Mouse (Mus musculus) cortical plate, adult 2 months (tissue): ENCODE results near the gene Zdhhc6. TPM values are rescaled to one million over a fixed set of nuclear protein-coding genes. Genes with fewer than 3 reads are reported as not detected.

ENCODE experiments used
- H3K27ac ChIP-seq: fragments of 200-500 bp; 2 replicates; pipeline ENCODE4 v1.5.1; 2012; ENCODE audit warnings: low read length, control low read depth, inconsistent platforms; ENCODE audit not compliant: insufficient read depth
- H3K4me1 ChIP-seq: fragments of 200-500 bp; 2 replicates; pipeline ENCODE4 v1.6.1; 2011; ENCODE audit warnings: low read length; ENCODE audit not compliant: control insufficient read depth, insufficient read depth
- H3K4me3 ChIP-seq: fragments of 200-500 bp; 2 replicates; pipeline ENCODE4 v1.5.1; 2011; ENCODE audit warnings: mild to moderate bottlenecking, low read length, control low read depth; ENCODE audit not compliant: insufficient read depth
- CTCF ChIP-seq: fragments of 200-500 bp; IDR thresholded peaks from 2 replicates; pipeline ENCODE4 v1.5.1; 2011; ENCODE audit warnings: mild to moderate bottlenecking, control low read depth, low read length; ENCODE audit not compliant: insufficient read depth; ENCODE audit errors: extremely low read depth
- POLR2A ChIP-seq: fragments of 200-500 bp; IDR thresholded peaks from 2 replicates; pipeline ENCODE4 v1.6.1; 2011; ENCODE audit warnings: mild to moderate bottlenecking, low read length, control low read depth; ENCODE audit not compliant: insufficient read depth; ENCODE audit errors: extremely low read depth
- polyA plus RNA-seq: library from polyadenylated mRNA; depleted of rRNA; stranded (reverse); fragments of >200 nt; gene quantifications from 2 replicates; pipeline ENCODE4 v1.2.3, GENCODE M21; 2012

Gene Zdhhc6
- polyA plus RNA-seq, 1 experiment, result 27.2 TPM

DNA sequence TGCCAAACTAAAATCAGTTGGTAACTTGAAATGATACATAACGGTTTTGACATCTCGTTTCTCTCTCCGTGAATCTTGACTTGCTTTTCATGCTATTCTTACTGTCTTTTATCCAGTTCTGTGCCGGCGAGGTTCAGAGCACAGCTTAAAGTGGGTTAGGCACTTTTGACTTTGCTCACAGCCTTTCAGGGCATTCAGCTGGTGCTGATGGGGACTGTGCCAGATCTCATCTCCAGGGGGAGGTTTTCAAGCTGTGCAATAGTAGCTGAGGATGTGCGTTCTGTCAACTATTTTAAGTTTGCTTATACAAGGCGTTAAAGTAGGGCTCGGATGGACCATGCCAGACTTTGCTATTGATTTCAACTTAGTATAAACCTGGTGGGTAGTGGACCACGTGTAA is 21.2 kb upstream of the Zdhhc6 start:
- TF ChIP-seq POLR2A, result no peak
- TF ChIP-seq CTCF, result no peak
- no peak overlapping the region for H3K27ac ChIP-seq

DNA sequence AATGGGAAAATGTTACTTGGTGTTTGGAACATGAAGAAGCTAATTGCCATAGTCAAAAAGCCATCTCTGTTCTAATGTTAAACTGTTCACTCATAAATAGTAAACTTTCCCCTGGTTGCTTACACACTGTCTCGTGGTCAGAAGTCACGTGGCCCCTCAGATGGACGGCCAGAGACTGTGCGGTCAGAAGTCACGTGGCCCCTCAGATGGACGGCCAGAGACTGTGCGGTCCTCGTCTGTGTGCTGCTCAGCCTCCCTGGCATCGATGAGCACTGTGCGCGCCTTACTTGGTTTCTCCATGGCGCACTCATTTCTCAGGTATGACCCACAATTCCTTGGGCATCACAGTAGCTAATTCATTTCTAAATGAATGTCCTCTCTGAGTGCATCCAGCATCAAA is 20.6 kb upstream of the Zdhhc6 start:
- Histone ChIP-seq H3K27ac (no peak overlapping the region), H3K4me1 (no peaks in the 10 kb centered on the region; the same call in 1 of the 2 replicates), H3K4me3 (no peak overlapping the region)
- TF ChIP-seq CTCF (no peak), POLR2A (no peak)

More for the DNA sequence above, 21.2 kb upstream of the Zdhhc6 start:
- no peak overlapping the region for H3K4me3 ChIP-seq
- no peaks in the 10 kb centered on the region; the same call in 1 of the 2 replicates for H3K4me1 ChIP-seq

DNA sequence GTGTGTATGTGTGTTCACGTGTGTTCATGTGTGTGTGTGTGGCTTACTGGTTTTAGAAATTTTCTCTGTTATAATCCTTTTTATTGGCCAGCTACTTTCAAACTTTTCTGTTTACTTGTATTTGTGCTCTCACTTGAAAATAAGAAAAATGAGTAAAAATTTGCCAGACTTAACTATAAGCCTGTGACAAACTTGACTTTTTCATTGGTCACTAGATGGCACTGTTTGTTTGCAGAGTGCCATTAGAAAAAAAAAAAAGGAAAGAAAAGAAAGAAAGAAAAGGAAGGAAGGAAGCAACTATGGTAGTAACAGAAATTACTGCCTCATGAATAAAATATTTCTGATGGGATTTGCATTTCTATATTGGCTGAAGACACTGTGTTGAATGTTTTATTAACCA is 20.0 kb upstream of the Zdhhc6 start:
- Histone ChIP-seq H3K27ac (no peak overlapping the region), H3K4me3 (no peak overlapping the region), H3K4me1 (no peaks in the 10 kb centered on the region; the same call in 1 of the 2 replicates)
- TF ChIP-seq CTCF, result no peak
- no peak for TF ChIP-seq POLR2A

DNA sequence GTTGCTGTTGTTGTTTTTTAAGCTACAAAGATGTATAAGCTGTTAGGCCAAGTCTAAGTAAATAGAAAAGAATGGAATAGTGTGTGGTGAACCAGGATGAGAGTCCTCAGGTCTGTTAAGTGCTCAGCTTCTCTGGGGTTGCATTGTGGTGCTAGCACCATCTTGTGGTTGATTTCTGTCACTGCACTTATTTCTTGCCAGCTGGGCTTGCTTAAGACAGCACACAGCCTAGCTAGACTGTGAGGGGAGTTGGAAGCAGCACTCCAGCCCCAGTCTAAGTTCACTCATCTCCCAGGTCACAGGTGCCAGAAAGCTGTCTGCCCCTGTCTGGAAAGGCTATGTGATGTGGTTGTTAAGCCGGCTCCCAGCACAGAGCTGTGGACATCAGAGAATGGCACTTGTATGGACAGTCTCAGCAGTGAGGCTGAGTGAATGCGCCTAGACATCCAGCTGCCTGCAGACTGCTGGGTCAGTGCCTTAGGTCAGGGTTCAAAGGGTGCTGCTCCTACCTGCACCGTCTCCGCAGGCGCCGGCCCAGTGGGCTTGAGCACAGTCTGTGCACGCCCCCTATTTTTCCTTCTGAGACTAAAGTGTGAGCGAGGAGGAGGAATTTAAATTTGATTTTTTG is 16.9 kb upstream of the Zdhhc6 start:
- no peaks in the 10 kb centered on the region; the same call in 1 of the 2 replicates for H3K4me1 ChIP-seq
- H3K4me3 ChIP-seq, result no peak overlapping the region
- no peak overlapping the region for H3K27ac ChIP-seq
- TF ChIP-seq CTCF (peak; percentile 90), POLR2A (no peak)

DNA sequence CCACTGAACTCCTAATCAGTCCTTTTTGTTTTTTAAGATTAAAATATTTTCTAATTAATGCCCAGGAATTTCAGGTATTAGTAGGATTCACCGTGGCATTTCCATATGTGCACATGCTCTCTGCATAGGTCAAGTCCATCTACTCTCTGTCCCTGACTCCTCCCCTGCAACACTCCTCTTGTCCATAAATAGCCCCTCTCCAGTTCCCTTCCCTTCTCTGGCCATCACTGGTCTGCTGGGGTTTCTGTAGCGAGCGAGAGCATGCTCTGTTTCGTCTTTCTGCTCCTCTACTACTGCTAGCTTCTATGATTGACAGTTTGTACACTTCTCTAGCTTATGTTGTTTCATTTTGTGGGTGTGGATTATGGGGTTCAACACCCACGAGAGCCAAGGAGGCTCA is 15.9 kb upstream of the Zdhhc6 start:
- H3K4me3 ChIP-seq, result no peak overlapping the region
- H3K4me1 ChIP-seq, result peaks cover 2% of the 10 kb centered on the region; the same call in 1 of the 2 replicates
- no peak overlapping the region for H3K27ac ChIP-seq
- TF ChIP-seq CTCF (no peak), POLR2A (no peak)

DNA sequence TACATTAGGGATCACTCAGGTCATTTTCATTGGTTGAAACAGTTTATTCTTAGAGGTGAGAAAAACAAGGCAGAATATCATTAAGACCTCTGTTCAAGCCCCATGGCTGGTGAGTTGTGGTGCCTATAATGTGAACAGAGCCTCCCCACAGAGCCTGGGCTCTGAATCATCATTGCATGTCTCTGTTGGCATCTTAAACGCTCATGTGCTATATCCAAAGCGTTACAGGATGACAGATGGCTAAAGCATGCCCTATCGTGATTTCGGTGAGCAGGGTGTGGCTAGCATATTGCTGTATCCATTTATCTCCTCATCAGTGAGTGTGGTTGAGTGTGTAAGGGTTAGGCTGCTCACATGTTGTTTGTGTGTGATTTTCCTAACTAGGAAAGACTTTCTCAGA is 11.7 kb upstream of the Zdhhc6 start:
- Histone ChIP-seq H3K27ac (no peak overlapping the region), H3K4me1 (peaks cover 2% of the 10 kb centered on the region; the same call in 1 of the 2 replicates), H3K4me3 (no peak overlapping the region)
- TF ChIP-seq CTCF, result no peak

DNA sequence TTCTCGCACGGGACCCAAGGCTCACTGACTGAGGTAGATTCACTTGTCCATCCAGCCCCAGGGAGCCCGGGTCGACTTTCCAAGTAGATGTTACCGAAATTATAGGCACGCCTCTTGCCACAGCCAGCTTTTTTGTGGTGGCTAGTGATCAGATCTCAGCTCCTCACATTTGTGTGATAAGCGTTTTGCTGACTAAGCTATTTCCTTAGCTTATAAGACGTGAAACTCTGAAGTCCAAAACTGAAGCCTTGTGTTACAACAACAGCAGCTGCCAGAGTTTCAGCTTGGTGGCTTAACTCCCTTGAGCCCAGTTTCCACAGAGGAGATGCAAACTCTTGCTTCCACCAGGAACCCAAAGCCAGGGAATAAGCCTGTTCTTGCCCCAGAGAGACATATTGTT is 6.8 kb upstream of the Zdhhc6 start:
- H3K4me3 ChIP-seq, result no peak overlapping the region
- H3K4me1 ChIP-seq, result peaks cover 3% of the 10 kb centered on the region
- no peak overlapping the region for H3K27ac ChIP-seq
- TF ChIP-seq CTCF (no peak), POLR2A (no peak)

DNA sequence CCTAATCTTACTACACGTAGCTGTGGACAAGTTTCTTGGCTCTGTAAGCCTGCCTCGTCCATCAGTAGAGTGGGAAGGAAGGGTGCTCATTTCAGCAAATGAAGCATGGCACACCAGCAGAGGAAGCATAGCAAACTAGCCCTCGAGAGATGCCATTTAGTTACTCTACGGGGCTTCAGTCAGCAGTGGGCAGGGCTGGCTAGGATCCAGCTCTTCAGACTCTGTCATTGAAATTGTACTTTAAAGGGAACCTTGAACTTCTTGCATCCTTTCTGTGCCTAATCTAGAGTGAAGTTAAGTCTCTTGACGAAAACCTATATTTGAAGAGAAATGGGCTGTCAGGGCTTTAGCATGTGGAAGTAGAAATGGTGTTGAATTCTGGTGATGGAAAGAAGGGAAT is 3.7 kb upstream of the Zdhhc6 start:
- TF ChIP-seq POLR2A, result no peak
- Histone ChIP-seq H3K27ac (no peak overlapping the region), H3K4me1 (peaks cover 5% of the 10 kb centered on the region), H3K4me3 (no peak overlapping the region)

DNA sequence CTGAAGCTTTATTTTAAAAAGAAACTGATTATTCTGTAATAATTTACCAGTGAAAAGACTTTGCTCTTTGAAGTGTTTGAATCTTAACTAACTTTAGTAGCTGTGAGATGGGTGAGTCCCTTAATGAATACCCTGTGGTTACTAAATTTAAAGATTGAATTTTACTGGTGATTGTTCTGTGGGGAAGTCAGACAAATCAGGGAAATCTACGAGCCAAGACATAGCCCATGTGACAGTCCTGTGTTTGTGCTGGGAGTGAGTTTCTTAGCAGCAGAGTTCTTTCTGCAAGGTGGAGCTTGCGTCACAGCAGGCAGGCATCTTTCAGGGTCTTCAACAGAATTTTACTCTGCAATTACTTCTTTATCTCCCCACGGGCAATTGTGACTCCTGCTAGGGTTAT is 3.2 kb upstream of the Zdhhc6 start:
- TF ChIP-seq POLR2A (no peak), CTCF (no peak)
- no peak overlapping the region for H3K4me3 ChIP-seq
- no peak overlapping the region for H3K27ac ChIP-seq
- peaks cover 5% of the 10 kb centered on the region for H3K4me1 ChIP-seq

DNA sequence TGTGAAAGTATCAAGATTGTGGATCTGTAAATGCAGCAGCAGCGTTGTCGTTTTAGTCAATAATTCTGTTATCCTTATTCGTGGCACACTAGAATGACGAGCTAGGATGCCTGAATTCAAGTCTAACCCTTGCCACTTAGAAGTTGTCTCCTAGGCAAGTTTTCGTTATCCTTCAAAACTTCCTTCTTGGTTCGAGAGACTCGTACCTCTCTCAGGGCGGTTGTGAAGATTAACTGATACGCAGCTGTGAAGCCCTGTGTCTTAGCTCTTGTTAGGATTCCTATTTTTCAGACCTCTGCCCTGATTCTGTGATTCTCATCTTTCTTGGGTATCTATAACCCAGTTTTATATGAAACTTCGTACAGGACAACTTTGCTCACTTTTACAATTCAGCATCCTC is 1.1 kb upstream of the Zdhhc6 start:
- Histone ChIP-seq H3K4me3 (peak overlapping the region; percentile 76; the same call in 1 of the 2 replicates), H3K27ac (no peak overlapping the region), H3K4me1 (peaks cover 5% of the 10 kb centered on the region)
- no peak for TF ChIP-seq POLR2A
- no peak for TF ChIP-seq CTCF

DNA sequence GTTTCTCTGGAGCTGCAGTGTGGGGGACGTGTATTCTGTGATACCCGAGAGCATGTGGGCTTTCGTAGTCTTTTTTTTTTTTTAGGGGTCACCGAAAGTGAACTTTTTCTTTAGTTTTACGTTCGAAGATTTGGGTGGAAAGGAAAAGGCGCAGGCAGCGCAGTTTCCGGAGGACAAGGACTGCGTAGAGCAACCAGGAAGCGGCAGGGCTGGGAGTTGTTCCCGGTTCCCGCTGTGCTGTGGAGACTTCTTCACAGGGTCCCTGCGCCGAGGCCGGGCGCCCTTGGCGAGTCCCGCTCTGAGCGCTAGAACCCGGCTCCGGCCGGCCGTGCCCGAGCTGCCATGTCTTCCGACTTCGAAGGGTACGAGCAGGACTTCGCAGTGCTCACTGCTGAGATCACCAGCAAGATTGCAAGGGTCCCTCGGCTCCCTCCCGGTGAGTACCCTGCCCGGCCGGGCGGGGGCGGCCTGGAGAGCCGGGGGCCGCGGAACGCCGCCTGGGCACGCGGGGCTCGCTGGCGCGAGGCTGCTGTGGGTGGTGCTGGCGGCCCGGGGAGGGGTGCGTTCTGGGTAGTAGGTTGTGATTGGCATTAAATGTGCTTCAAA is 380 bp upstream of the Zdhhc6 start, which contains the start of gene Vti1a:
Gene Vti1a (plus strand): TSS at position 187 of the 606 bp plus-strand sequence.
- peak within 1 kb of the TSS; percentile 57 for H3K27ac ChIP-seq
- TF ChIP-seq POLR2A (peak; percentile 80), CTCF (no peak)
- peak within 1 kb of the TSS; percentile 76 for H3K4me3 ChIP-seq
- H3K4me1 ChIP-seq, result peaks cover 5% of the 10 kb centered on the region
